18 mouse cellular contexts compared by ENCODE assay signal in the genomic region with DNA sequence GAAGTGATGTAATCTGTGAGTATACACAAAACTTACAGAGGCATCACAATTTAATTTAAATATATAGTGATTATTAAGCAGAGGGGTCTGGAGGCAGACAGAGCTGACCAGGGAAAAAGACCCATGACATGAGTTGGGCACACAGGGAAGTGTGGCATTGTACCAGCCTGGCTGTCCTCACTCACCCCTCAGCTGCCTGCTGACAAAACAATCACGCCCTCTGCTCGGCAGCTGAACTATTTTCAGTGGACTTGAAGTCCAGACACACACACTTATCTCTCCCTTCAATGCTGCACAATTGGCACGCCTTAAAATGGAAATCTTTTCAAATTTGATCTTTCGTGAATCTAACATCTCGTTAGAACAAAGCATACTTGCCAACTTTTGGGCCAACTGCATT.
DNase-seq lines count a peak whose midpoint lies in the region; ATAC-seq lines count a peak whose summit lies in the region.
"Had no signal": no experiment of that assay in that cellular context is flagged by ENCODE, and none has a peak within 500 bp of the region (broad histone marks: within the 10 kb centered on the region; RNA-seq: fewer than 3 reads in every experiment).

No protein-coding gene starts in this region.

- no peak overlapping the region for H3K27ac ChIP-seq in midbrain, embryonic 13.5 days
- H3K27ac ChIP-seq: embryonic facial prominence, embryonic 12.5 days; forebrain, embryonic 10.5 days; hindbrain, postnatal 0 days; neural tube, embryonic 13.5 days had no signal

- no peak for ATAC-seq in midbrain, embryonic 13.5 days
- ATAC-seq in erythroid progenitor cell, adult 5-6 weeks (replicated peaks; ENCODE audit: low FRiP score, poor library complexity, severe bottlenecking): no peak
- ATAC-seq: hindbrain, postnatal 0 days; midbrain, embryonic 16.5 days had no signal

- H3K9me3 ChIP-seq in midbrain, embryonic 13.5 days: no peaks in the 10 kb centered on the region
- H3K9me3 ChIP-seq: embryonic facial prominence, embryonic 12.5 days; forebrain, embryonic 10.5 days; G1E; neural tube, embryonic 13.5 days had no signal

- H3K27me3 ChIP-seq in midbrain, embryonic 13.5 days: no peaks in the 10 kb centered on the region
- H3K27me3 ChIP-seq: embryonic facial prominence, embryonic 12.5 days; neural tube, embryonic 13.5 days had no signal

- H3K4me3 ChIP-seq in midbrain, embryonic 13.5 days (replicated peaks): no peak overlapping the region
- H3K4me3 ChIP-seq: embryonic facial prominence, embryonic 12.5 days; forebrain, embryonic 10.5 days; neural tube, embryonic 13.5 days had no signal

- peak; percentile 46 for DNase-seq in gastrocnemius, postnatal 14 days
- peak; percentile 51 to 65 for DNase-seq in heart, adult 9 months (ENCODE audit: low spot score in 2 of 2)
- peak; percentile 55 to 76 for DNase-seq in heart, postnatal 14 days
- peak; percentile 52 for DNase-seq in lung, postnatal 14 days
- no peak for DNase-seq in layer of hippocampus, postnatal 25 days (ENCODE audit: extremely low spot score in 1 of 2, low spot score in 1 of 2)
- no peak for DNase-seq in right cerebral cortex, postnatal 14 days
- DNase-seq: adrenal gland, postnatal 14 days; kidney, adult 9 months; liver; right cerebral cortex, adult 18-20 months had no signal

- no peak overlapping the region for H3K9ac ChIP-seq in midbrain, embryonic 13.5 days (replicated peaks)
- H3K9ac ChIP-seq: embryonic facial prominence, embryonic 12.5 days; neural tube, embryonic 13.5 days had no signal

- no peaks in the 10 kb centered on the region for H3K36me3 ChIP-seq in midbrain, embryonic 13.5 days
- H3K36me3 ChIP-seq: embryonic facial prominence, embryonic 12.5 days; forebrain, embryonic 10.5 days; G1E; neural tube, embryonic 13.5 days had no signal

- H3K4me1 ChIP-seq in midbrain, embryonic 13.5 days (replicated peaks): 0 out of 2 replicates have a peak, but pooled peaks cover 6% of the 10 kb centered on the region
- H3K4me1 ChIP-seq: embryonic facial prominence, embryonic 12.5 days; neural tube, embryonic 13.5 days had no signal

- 78% methylated on average over 5 of the region's 5 CpGs for WGBS in midbrain, embryonic 13.5 days

- no peak overlapping the region for H3K4me2 ChIP-seq in midbrain, embryonic 13.5 days (replicated peaks)
- H3K4me2 ChIP-seq: embryonic facial prominence, embryonic 12.5 days; neural tube, embryonic 13.5 days had no signal

- intact Hi-C loops in gastrocnemius, postnatal 14 days (cut with DNase I; ENCODE audit: low total_unique reads): no loop called here
- intact Hi-C loops in heart, postnatal 14 days (cut with DNase I): no loop called here

Comparison
In these comparisons a context has a peak if more than half of its experiments do, and no peak if none do; other contexts are left out.
1. DNase-seq: peak in gastrocnemius, postnatal 14 days (single experiment), heart, adult 9 months (2 of 2), heart, postnatal 14 days (2 of 2) and lung, postnatal 14 days (single experiment); none in layer of hippocampus, postnatal 25 days (0 of 2) and right cerebral cortex, postnatal 14 days (single experiment).